Mouse (Mus musculus) heart, embryonic 16.5 days (tissue): Measurements from ENCODE around the gene Mybphl. TPM values are rescaled to one million over a fixed set of nuclear protein-coding genes. Genes with fewer than 3 reads are reported as not detected.

Source experiments
- ATAC-seq: fragments of 200-750 bp; cut with Nextera tagmentation; replicated peaks from 2 replicates; pipeline ENCODE4 v1.8.0; 2017; ENCODE audit warnings: moderate number of reproducible peaks; ENCODE audit not compliant: insufficient read depth, low FRiP score; ENCODE audit errors: extremely low read depth
- H3K27ac ChIP-seq: fragments of 300-500 bp; sonication (generic); 2 replicates; pipeline ENCODE4 v1.5.1; 2014; ENCODE audit warnings: mild to moderate bottlenecking, low read length, control low read depth, moderate library complexity
- H3K27me3 ChIP-seq: fragments of 300-500 bp; sonication (generic); 2 replicates; pipeline ENCODE4 v1.6.1; 2014; ENCODE audit warnings: low read length, mixed read lengths; ENCODE audit not compliant: control insufficient read depth, insufficient read depth
- H3K36me3 ChIP-seq: fragments of 300-500 bp; sonication (generic); 2 replicates; pipeline ENCODE4 v1.6.1; 2014; ENCODE audit not compliant: control insufficient read depth, insufficient read depth
- H3K4me1 ChIP-seq: fragments of 300-500 bp; sonication (generic); 2 replicates; pipeline ENCODE4 v1.6.1; 2014; ENCODE audit warnings: low read length, mixed read lengths; ENCODE audit not compliant: control insufficient read depth, insufficient read depth
- H3K4me2 ChIP-seq: fragments of 300-500 bp; sonication (generic); 2 replicates; pipeline ENCODE4 v1.6.1; 2014; ENCODE audit warnings: low read depth, mild to moderate bottlenecking, control low read depth, low read length
- H3K4me3 ChIP-seq: fragments of 300-500 bp; sonication (generic); 2 replicates; pipeline ENCODE4 v1.5.1; 2014; ENCODE audit warnings: mild to moderate bottlenecking, control low read depth, low read length
- H3K9ac ChIP-seq: fragments of 300-500 bp; sonication (generic); 2 replicates; pipeline ENCODE4 v1.6.1; 2014; ENCODE audit warnings: low read length, control low read depth
- H3K9me3 ChIP-seq: fragments of 300-500 bp; sonication (generic); replicated peaks from 2 replicates; pipeline ENCODE4 v1.6.1; 2016; ENCODE audit warnings: low read length; ENCODE audit not compliant: control insufficient read depth
- WGBS: fragments of 180-500 bp; shearing (Covaris S2); extraction: QIAGEN DNeasy Blood & Tissue Kit; methylation state at CpG from one replicate; pipeline ENCODE4 v1.1.7; 2014; 5-methylcytosine and 5-hydroxymethylcytosine counted together
- polyA plus RNA-seq: library from polyadenylated mRNA; unstranded; fragments of >200 nt; fragmentation: Nextera tagmentation; extraction: Ambion mirVana; gene quantifications from 2 replicates; pipeline ENCODE4 v1.2.1, GENCODE M21; 2015

Mybphl gene
- polyA plus RNA-seq, 1 experiment from 2014 or later: 84.1 TPM

- Histone ChIP-seq H3K27ac (no peak overlapping the region), H3K4me2 (no peak overlapping the region), H3K36me3 (no peaks in the 10 kb centered on the region), H3K4me3 (no peak overlapping the region), H3K9ac (no peak overlapping the region), H3K27me3 (no peaks in the 10 kb centered on the region), H3K9me3 (no peaks in the 10 kb centered on the region), H3K4me1 (peaks cover 34% of the 10 kb centered on the region)
- WGBS: 86% methylated on average over 6 of the region's 6 CpGs
- ATAC-seq: no peak
These were observed 16.0 kb downstream of the Mybphl start for GRCm38 (mm10) chr3:108380695-108381094.

GRCm38 (mm10) chr3:108381945-108382875, 17.5 kb downstream of the Mybphl start:
- peak overlapping the region; percentile 21 for H3K4me3 ChIP-seq
- WGBS: 55% methylated on average over 14 of the region's 14 CpGs
- H3K4me1 ChIP-seq: peaks cover 34% of the 10 kb centered on the region
- no peak for ATAC-seq
- H3K4me2 ChIP-seq: peak overlapping the region; percentile 51
- peak overlapping the region; percentile 32; the same call in 1 of the 2 replicates for H3K9ac ChIP-seq
- no peaks in the 10 kb centered on the region for H3K9me3 ChIP-seq
- H3K27me3 ChIP-seq: no peaks in the 10 kb centered on the region
- H3K36me3 ChIP-seq: peaks cover 3% of the 10 kb centered on the region; the same call in 1 of the 2 replicates
- peak overlapping the region; percentile 34; the same call in 1 of the 2 replicates for H3K27ac ChIP-seq

- WGBS: 1% methylated on average over 44 of the region's 44 CpGs
- ATAC-seq: peak; percentile 88
- peak within 1 kb of the TSS; percentile 70 for H3K4me2 ChIP-seq
- H3K4me3 ChIP-seq: peak within 1 kb of the TSS; percentile 80
- H3K36me3 ChIP-seq: peaks cover 3% of the 10 kb centered on the region; the same call in 1 of the 2 replicates
- H3K9ac ChIP-seq: peak within 1 kb of the TSS; percentile 72
- peak within 1 kb of the TSS; percentile 52 for H3K27ac ChIP-seq
- peaks cover 34% of the 10 kb centered on the region for H3K4me1 ChIP-seq
- H3K27me3 ChIP-seq: no peaks in the 10 kb centered on the region
- H3K9me3 ChIP-seq: no peaks in the 10 kb centered on the region
These were observed 19.0 kb downstream of the Mybphl start, which contains the start of gene Psrc1 for GRCm38 (mm10) chr3:108383485-108384354. Psrc1 (plus strand) TSS chr3:108383839.

- Histone ChIP-seq H3K4me3 (peak overlapping the region; percentile 80), H3K4me2 (peak overlapping the region; percentile 70), H3K27ac (no peak overlapping the region), H3K27me3 (no peaks in the 10 kb centered on the region), H3K4me1 (peaks cover 34% of the 10 kb centered on the region), H3K36me3 (peaks cover 3% of the 10 kb centered on the region; the same call in 1 of the 2 replicates), H3K9me3 (no peaks in the 10 kb centered on the region), H3K9ac (peak overlapping the region; percentile 72; the same call in 1 of the 2 replicates)
- 44% methylated on average over 2 of the region's 2 CpGs for WGBS
- no peak for ATAC-seq
These were observed 19.7 kb downstream of the Mybphl start for GRCm38 (mm10) chr3:108384425-108384824.

GRCm38 (mm10) chr3:108386186-108386585, 21.5 kb downstream of the Mybphl start:
- no peak overlapping the region for H3K4me3 ChIP-seq

GRCm38 (mm10) chr3:108389111-108389545, 24.4 kb downstream of the Mybphl start:
- H3K4me2 ChIP-seq: peak overlapping the region; percentile 40; the same call in 1 of the 2 replicates
- WGBS: 0% methylated on average over 5 of the region's 5 CpGs
- peak overlapping the region; percentile 39 for H3K9ac ChIP-seq
- ATAC-seq: peak; percentile 78
- no peaks in the 10 kb centered on the region for H3K9me3 ChIP-seq
- H3K27me3 ChIP-seq: no peaks in the 10 kb centered on the region
- H3K4me1 ChIP-seq: peaks cover 12% of the 10 kb centered on the region
- no peak overlapping the region for H3K4me3 ChIP-seq
- peaks cover 3% of the 10 kb centered on the region; the same call in 1 of the 2 replicates for H3K36me3 ChIP-seq
- peak overlapping the region; percentile 52 for H3K27ac ChIP-seq

More at GRCm38 (mm10) chr3:108386186-108386585, 21.5 kb downstream of the Mybphl start:
- H3K9me3 ChIP-seq: no peaks in the 10 kb centered on the region
- WGBS: 89% methylated on average over 10 of the region's 10 CpGs
- H3K27ac ChIP-seq: no peak overlapping the region
- H3K36me3 ChIP-seq: peaks cover 3% of the 10 kb centered on the region; the same call in 1 of the 2 replicates
- H3K4me2 ChIP-seq: no peak overlapping the region
- H3K9ac ChIP-seq: no peak overlapping the region
- H3K4me1 ChIP-seq: peaks cover 29% of the 10 kb centered on the region
- ATAC-seq: no peak
- H3K27me3 ChIP-seq: no peaks in the 10 kb centered on the region

GRCm38 (mm10) chr3:108392299-108392698, 27.6 kb downstream of the Mybphl start:
- no peaks in the 10 kb centered on the region for H3K36me3 ChIP-seq
- no peak for ATAC-seq
- 0 out of 2 replicates have a peak, but pooled peaks cover 4% of the 10 kb centered on the region for H3K4me1 ChIP-seq
- no peak overlapping the region for H3K9ac ChIP-seq
- H3K4me2 ChIP-seq: 0 out of 2 replicates have a peak overlapping the region, but pooled peaks have one; percentile 11
- H3K27ac ChIP-seq: no peak overlapping the region
- WGBS: 22% methylated on average over 10 of the region's 10 CpGs
- no peaks in the 10 kb centered on the region for H3K27me3 ChIP-seq
- H3K4me3 ChIP-seq: no peak overlapping the region
- no peaks in the 10 kb centered on the region for H3K9me3 ChIP-seq

- Histone ChIP-seq H3K27ac (no peak overlapping the region), H3K9me3 (no peaks in the 10 kb centered on the region), H3K9ac (no peak overlapping the region), H3K4me1 (0 out of 2 replicates have a peak, but pooled peaks cover 4% of the 10 kb centered on the region), H3K4me2 (0 out of 2 replicates have a peak overlapping the region, but pooled peaks have one; percentile 11), H3K36me3 (no peaks in the 10 kb centered on the region), H3K4me3 (no peak overlapping the region), H3K27me3 (no peaks in the 10 kb centered on the region)
- 51% methylated on average over 15 of the region's 15 CpGs for WGBS
- ATAC-seq: no peak
These were observed 28.1 kb downstream of the Mybphl start for GRCm38 (mm10) chr3:108392793-108393192.
